Mouse (Mus musculus) T-helper 2 cell (primary cell): ENCODE data around the gene St5.

Experiments used
- in situ Hi-C: fragments of 300-600 bp; cut with MboI, MseI; formaldehyde crosslinking; loops from one replicate; pipeline ENCODE4 v1.15.1; 2025; ENCODE audit warnings: high pct_unique_total_duplicates

The St5 gene

DNA sequence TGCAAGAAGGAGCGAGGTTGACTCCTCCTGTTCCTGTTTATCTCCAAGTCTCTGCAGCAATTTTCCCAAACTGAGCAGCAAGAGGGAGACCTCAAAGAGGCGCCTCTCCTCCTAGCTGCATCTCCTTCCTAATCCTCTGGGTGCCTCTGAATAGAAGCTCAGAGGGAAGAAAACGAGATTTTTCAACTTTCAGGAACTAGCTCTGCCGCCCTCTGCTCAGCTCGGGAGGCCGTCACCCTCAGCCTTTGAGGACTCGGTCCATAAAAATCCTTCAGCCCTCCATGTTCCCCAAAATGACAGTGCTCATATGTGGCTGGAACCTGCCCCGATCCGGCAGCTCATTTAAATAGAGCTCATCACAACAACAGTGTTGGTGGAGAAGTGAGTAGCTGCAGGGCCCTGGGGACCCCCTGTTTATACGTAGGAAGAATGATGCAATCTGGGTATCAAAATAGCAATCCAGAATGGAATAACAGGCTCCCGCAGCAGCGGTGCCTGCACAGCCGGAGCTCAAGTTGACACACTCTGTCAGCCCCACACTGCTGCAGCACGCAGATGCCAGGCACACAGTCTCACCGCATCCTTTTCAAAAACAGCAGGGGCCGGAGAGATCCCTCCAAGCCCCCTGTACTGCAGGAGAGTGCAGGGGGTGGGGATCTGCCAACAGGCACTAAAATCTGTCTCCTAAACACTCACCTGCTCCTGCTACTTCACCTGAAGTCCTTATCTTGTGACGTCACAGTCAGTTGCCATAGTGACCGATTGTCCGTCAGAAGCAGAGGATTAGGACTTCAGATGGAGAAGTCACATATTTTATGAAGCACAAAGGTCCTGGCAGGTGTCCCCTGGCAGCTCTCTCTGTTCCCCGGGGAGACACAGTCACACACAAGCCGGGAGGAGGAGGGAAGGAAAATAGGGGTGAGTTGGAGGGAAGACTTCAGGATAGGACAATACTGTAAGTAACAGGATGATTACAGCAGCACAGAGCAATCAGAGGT lies 209.8 kb downstream of the St5 start:
- in situ Hi-C loops: no loop called here

DNA sequence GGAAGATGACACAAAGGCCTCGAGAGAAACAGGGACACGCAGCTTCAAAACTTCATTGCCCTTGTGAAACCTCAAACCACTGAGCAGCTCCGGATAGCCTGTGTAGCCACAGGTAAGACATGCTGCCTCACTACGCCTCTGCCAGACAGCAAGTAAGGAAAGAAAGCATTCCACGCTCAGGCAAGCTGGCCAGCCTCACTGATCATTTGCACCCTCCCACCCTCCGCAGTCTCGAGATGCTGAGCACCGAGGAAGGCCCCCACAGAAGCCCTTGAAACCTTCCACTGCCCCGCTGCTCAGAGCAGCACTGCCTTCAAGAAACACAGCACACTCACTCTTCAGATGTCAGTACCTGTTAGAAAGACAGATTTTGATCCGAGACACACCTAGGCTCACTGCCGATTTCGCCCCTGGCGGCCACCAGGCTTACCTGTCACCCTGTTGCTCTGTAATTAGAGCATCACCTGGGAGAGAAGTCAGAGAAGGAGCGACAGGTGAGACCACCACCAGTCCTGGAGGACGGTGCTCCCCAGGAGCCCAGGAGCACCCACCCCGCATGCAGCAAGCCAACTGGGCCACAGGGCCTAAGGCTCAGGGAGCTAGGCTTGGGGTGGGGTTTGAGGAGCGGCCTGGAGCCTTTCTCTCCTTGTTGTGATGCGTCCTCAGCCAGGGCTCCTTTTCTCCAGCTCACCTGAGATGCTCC lies 210.6 kb downstream of the St5 start:
- in situ Hi-C loops: no loop called here

DNA sequence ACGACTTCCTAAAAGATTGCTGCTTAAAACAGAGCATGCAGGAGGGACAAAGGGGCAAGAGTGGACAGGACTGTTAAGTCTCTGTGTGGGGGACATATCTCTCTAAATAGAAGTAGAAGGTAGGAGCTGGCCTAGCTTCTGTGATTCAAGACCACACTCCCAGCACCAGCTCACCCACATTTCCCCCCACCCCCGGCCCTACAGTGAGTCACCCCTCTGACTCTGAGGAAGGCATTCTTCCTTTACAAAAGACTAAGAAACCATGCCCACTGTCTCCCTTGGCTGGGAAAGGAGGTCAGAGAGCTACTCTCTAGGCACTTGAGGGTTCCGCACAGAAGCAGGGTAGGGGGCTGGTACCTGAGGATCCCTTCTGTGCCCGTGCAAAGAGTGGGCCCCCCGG lies 219.2 kb downstream of the St5 start:
- in situ Hi-C loops: no loop called here

DNA sequence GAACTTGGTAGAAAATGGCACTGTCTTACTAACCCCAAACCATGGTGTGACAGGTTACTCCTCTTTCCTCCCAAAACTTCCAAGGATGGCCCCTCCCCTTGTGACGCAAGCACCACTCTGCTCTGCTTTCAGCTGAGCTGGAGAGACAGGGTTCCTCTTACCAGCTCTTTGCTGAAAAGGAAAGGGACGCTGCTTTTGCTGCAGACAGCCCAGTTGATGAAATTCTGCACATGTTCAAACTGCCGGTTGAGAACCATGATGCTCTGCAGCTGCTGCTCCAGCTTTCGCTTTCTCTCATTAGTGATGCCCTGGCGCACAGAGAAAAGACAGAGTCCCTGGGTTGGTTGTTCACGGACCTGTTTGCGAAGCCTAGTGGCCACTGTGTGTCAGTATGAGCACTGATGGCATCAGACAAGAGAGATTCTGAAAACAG lies 222.6 kb downstream of the St5 start:
- in situ Hi-C loops: no loop called here

DNA sequence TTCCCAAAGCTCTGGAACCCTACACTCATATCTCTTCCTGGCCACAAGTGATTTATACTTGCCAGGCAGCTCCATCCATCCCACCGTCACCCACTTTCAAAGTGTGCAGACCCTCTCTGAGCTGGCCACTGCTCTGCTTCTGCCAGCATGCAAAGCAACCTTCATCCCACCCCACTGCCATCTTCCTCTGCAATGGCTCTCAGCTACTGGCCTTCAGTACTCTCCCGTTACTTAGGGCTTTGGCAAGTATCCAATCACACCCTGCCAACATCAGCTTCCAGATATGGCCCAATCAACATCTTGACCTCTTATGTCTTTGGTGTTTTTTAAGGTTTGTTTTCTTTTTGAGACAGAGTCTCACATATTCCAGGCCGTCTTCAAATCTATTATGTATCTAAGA lies 225.5 kb downstream of the St5 start:
- in situ Hi-C loops: no loop called here
